In genomic region chr5:24860635-24861448, GRCm38 (mm10) we compare ENCODE assay signal across 7 mouse cellular contexts. TPM values are rescaled to one million over a fixed set of nuclear protein-coding genes. Genes with fewer than 3 reads are reported as not detected.
DNase-seq lines count a peak whose midpoint lies in the region; ATAC-seq and TF ChIP-seq lines count a peak whose summit lies in the region.

No protein-coding gene starts in this region.

- H3K27me3 ChIP-seq in cerebellum, adult 2 months (ENCODE audit: control insufficient read depth, insufficient read depth, low read length) = no peaks in the 10 kb centered on the region
- H3K27me3 ChIP-seq in midbrain, postnatal 0 days (ENCODE audit: insufficient read depth, low read length) = no peaks in the 10 kb centered on the region

- peak overlapping the region; percentile 75 for H3K27ac ChIP-seq in cerebellum, adult 2 months (ENCODE audit: insufficient read depth, low read length)
- H3K27ac ChIP-seq in midbrain, postnatal 0 days (ENCODE audit: low read depth, low read length) = 0 out of 2 replicates have a peak overlapping the region, but pooled peaks have one; percentile 26

- WGBS in cerebellum, adult 2 months = 12% methylated on average over 13 of the region's 13 CpGs
- 76% methylated on average over 13 of the region's 13 CpGs for WGBS in midbrain, postnatal 0 days

- peak; percentile 13; the same call in 1 of the 2 replicates for ATAC-seq in granulocyte monocyte progenitor cell, adult 5-6 weeks (replicated peaks; ENCODE audit: poor library complexity, severe bottlenecking)
- peak; percentile 81 for ATAC-seq in midbrain, postnatal 0 days (ENCODE audit: low FRiP score)

- peaks cover 16% of the 10 kb centered on the region for H3K4me1 ChIP-seq in cerebellum, adult 2 months (ENCODE audit: control insufficient read depth, insufficient read depth, low read length)
- H3K4me1 ChIP-seq in midbrain, postnatal 0 days (ENCODE audit: insufficient read depth, low read length) = no peaks in the 10 kb centered on the region

- no peak overlapping the region for H3K9ac ChIP-seq in midbrain, postnatal 0 days (replicated peaks; ENCODE audit: low read length, poor library complexity, severe bottlenecking)

- TF ChIP-seq CTCF in cerebellum, adult 2 months (IDR thresholded peaks at IDR 0.05; ENCODE audit: borderline replicate concordance, insufficient read depth, low read depth, low read length) = no peak
- TF ChIP-seq CTCF in midbrain, postnatal 0 days (IDR thresholded peaks at IDR 0.05) = no peak

- no peak overlapping the region for H3K4me2 ChIP-seq in midbrain, postnatal 0 days (ENCODE audit: low read depth, low read length, poor library complexity, severe bottlenecking)

- H3K4me3 ChIP-seq in cerebellum, adult 2 months (replicated peaks; ENCODE audit: insufficient read depth, low read depth, low read length) = no peak overlapping the region
- H3K4me3 ChIP-seq in midbrain, postnatal 0 days (ENCODE audit: low read depth, low read length) = no peak overlapping the region

- TF ChIP-seq POLR2A in cerebellum, adult 2 months (IDR thresholded peaks at IDR 0.05; ENCODE audit: borderline replicate concordance, insufficient read depth, low read length) = no peak

- H3K9me3 ChIP-seq in midbrain, postnatal 0 days (ENCODE audit: low read length) = no peaks in the 10 kb centered on the region

- DNase-seq in ovary, postnatal 36 days (ENCODE audit: low spot score) = peak; percentile 22
- no peak for DNase-seq in ovary, postnatal 10 days (ENCODE audit: low spot score)
- DNase-seq in cerebellum, adult 2 months = peak; percentile 92 to 97
- DNase-seq in layer of hippocampus, adult 9-10 months (ENCODE audit: low spot score) = peak; percentile 47
- DNase-seq in midbrain, postnatal 0 days (ENCODE audit: low spot score) = peak; percentile 87
- no peak for DNase-seq in spleen, postnatal 4 days (ENCODE audit: low spot score in 2 of 2)

- peaks cover 20% of the 10 kb centered on the region; the same call in 1 of the 2 replicates for H3K36me3 ChIP-seq in midbrain, postnatal 0 days (ENCODE audit: insufficient read depth, low read length)

RNA-seq across cellular contexts. Expression of gene Rheb, which starts 18.4 kb away (rescaled TPM):
- polyA plus RNA-seq in cerebellum, adult 2 months (2012; rRNA removed) = 114 and 116 TPM in 2 replicates
- total RNA-seq in granulocyte monocyte progenitor cell, adult 5-6 weeks (2014; fragmentation: Nextera tagmentation) = 71.9 and 104 TPM in 2 replicates
- 67.8 and 78.2 TPM in 2 replicates for total RNA-seq in granulocyte monocyte progenitor cell, adult 5-6 weeks (2017)
- 96.0 and 102 TPM in 2 replicates for total RNA-seq in midbrain, postnatal 0 days (2014; rRNA removed)
- polyA plus RNA-seq in midbrain, postnatal 0 days (2015; fragmentation: Nextera tagmentation; extraction: Ambion mirVana) = 287 and 291 TPM in 2 replicates

Comparison
In these comparisons a context has a peak if more than half of its experiments do, and no peak if none do; other contexts are left out.
1. DNase-seq: peak in ovary, postnatal 36 days (single experiment), cerebellum, adult 2 months (2 of 2), layer of hippocampus, adult 9-10 months (single experiment) and midbrain, postnatal 0 days (single experiment); none in ovary, postnatal 10 days (single experiment) and spleen, postnatal 4 days (0 of 2).